Mouse (Mus musculus): ENCODE results near the gene Slc7a5.
A peak's percentile ranks its signal among the peaks of the same experiment; 100 is the strongest.

Gene Slc7a5

DNA sequence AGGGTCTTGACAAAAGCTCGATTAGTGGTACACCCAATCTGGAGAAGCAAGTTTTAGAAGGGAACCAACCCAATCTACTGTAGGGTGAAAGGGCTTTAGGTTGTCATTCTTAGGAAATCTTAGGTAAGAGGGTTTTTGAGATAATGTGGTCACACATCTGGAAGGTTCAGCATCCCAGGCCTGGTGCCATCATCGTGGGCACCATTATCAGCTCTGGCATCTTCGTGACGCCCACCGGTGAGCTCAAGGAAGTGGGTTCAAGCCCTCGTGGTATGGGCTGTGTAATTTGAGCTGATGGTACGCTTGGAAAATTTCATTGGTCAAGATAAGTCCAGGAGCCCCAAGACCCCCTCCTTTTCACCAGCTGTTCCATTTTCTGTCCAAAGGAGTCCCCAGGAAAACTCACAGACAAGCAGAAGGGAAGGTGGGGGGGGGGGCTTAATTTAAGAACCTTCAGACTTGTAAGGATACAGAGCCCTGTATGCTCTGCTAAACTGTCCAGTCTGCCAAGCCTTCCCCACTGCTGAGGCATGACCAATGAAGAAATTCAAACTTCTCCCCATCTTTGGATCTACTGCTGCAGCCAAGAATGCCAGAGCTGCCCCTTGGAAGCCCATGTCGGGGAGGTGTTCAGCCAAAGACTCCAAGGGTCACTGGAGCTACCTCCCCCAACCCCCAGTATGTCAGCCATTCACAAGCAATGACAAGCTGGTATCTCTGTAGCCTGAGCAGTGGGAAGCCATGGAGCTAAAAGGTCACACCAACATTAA, 1.1 kb upstream of the Slc7a5 start:
- DNase-seq (ENCODE audit: low spot score in 2 of 2), result no peak

GRCm38 (mm10) chr8:121906542-121907512, 667 bp downstream of the Slc7a5 start:
- peak in 1 of 2 experiments; percentile 38 for DNase-seq (ENCODE audit: low spot score in 2 of 2)

DNA sequence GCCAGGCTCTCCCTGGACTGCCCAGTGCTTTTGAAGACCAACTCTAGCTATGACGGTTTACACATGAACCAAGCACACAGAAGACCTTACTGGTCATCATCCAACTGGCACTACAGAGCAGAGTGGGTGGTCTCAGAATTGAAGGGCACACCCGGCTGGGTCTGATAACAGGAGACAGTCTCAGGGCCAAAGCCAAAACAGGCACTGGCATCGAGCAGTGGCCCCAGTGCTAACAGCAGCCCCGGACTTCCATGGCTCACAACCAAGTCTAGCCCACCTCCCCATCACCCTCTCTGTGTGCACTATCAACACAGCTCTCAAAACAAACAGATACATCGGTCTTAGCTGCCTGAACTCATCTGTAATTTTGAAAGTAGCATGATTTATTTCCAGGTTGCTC, 1.6 kb downstream of the Slc7a5 start:
- no peak for DNase-seq (ENCODE audit: low spot score in 2 of 2)

- no peak for DNase-seq (ENCODE audit: low spot score in 2 of 2)
Observed at GRCm38 (mm10) chr8:121905420-121905819, 2.1 kb downstream of the Slc7a5 start.

DNA sequence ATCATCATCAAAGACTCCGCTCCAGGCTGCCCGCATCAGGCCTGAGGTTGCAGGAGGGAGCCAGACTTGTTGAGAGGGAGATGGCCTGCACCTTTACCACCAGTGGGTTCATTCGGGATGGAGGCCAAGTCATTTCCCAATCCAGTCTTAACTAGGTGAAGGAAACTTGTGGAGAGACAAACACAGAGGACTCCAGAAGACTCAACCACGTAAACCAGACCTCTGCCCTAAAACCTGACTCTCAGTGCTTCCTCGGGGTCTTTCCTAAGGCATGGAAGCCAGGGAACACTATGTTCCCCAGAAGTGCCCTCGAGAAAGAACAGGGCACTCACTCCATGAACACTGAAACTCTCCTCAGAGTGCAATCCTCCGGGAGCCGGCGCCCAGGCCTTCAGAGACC, 2.5 kb downstream of the Slc7a5 start:
- no peak for DNase-seq (ENCODE audit: low spot score in 2 of 2)

DNA sequence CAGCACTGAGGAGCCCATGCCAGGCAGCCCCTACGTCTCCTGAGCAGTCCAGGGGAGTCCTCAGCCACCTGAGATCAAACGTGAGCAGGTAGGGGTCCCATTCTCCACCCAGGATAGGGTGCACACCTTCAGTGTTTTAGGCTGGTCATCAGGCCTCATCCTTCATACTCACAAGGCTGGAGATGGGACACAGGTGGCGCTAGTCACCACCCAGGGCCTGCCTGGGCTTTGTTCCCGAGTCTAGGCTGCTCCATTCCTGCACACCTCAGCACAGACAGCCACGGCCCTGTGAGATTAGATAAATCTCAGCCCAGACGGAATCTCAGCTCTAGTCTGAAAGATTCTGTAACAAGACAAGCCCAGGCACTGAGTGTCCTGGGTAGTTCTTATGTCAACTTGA, 3.5 kb downstream of the Slc7a5 start:
- no peak for DNase-seq (ENCODE audit: low spot score in 2 of 2)

DNA sequence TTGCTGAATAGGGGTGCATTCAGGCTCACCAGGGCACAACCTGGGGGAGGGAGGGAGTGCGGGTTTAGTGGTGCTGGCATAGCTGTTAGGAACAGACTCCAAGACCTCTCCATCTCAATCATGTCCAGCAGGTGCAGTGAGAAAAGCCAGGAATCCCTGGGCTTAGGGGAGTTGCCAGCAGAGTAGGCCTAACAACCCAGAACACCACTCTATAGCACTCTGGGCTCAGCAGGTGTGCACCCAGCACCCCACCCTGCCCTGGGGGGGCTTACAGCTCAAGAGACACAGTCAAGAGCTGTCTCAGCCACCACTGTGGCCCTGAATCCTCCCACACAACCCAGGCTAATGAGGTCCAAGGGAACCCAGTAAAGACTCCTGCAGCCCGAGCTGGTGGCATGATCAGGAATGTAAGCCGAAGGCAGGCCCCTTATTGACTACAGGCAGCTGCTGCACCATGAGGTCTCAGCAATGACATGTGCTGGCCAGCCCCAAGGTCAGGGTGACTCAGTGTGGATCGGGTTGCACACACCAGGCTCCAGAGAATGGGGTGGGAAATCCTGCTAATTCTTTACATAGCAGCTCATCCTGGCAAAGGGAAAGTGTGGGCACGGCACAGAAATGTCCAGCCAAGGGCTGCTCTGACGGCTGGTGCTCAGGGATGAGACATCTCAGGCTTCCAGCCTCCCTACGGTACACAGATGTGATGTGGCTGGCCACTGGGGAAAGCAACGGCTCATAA, 5.8 kb downstream of the Slc7a5 start:
- DNase-seq (ENCODE audit: low spot score in 2 of 2), result peak in 1 of 2 experiments; percentile 31

DNA sequence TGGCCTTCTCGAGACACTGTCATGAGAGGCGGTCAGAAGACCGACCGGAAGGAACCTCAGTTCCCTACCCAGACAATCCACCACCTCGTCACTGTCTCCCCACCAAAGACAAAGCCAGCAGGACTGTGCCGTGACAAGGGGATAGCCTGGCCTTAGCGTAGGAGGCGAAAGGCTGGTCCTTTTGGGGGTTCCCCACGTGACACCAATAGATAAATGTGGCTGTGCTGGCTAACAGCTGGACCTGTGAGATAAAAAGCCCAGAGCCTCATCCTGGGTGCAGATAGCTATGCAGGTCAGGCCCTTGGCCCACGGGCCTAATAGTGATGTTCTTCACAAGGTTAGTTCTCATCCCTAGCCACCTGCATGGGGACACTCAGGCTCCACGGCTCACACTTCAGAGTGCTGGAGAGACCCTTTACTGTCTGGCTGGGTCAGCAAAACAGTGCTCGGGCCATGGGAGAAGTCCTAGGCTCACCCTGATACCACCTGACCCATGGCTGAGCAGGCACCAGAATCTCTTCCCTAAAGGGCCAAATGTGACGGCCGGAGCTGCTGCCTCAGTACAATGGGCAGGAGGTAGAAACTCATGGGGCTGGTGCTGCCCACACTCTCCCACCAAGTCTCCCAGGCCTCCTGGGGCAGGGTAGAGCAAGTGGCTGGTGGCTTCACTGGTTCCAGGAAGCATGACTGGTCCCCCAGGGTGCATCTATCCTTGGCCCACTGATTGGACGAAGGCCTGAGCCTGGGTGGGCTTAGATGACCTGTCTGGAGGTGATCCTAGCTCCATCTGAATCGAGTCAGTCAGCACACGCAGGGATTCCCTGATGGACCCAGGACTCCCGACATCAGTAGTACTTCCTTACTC, 8.1 kb downstream of the Slc7a5 start:
- no peak for DNase-seq (ENCODE audit: low spot score in 2 of 2)

GRCm38 (mm10) chr8:121898401-121898931, 9.0 kb downstream of the Slc7a5 start:
- peak; percentile 46 to 86 for DNase-seq (ENCODE audit: low spot score in 2 of 2)

DNA sequence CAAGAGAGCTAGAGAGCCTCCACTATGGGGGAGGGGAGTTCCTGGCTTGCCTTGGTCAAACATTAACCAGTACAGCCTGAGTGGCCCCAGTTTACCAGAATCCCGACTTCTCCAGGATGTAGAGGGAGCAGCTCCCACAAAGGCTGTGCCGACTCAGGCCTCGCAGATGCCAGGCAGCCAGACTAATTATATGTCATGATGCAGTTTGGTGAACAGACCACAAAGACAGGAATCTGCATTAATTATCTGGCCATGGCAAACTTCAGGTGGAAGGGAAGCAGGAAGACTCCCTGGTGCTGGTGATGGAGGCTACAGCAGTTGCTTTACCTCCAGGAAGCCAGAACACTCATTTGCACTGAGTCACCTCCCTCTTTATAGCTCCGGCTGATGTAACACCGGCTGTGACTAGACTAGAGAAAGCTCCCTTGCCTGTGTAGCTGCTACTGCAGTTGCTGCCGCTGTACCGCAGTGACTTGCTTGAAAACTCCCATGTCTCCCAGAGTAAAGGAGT, 9.6 kb downstream of the Slc7a5 start:
- DNase-seq (ENCODE audit: low spot score in 2 of 2), result peak in 1 of 2 experiments; percentile 20

DNA sequence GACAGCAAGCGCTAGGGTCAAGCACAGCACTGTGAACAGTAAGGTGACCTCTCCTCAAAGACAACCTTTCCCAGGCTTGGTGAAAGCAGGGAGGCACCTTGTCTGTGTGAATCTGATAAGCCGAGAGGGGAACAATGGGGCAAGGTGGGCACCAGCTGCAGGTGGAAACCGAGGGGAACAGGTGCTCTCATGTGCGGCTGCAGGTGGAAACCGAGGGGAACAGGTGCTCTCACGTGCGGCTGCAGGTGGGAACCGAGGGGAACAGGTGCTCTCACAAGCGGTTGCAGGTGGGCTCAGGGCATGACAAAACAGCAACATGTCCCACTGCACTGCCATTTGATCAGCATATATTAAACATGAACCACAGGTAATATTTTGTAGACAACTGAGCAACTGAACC, 10.3 kb downstream of the Slc7a5 start:
- no peak for DNase-seq (ENCODE audit: low spot score in 2 of 2)

DNA sequence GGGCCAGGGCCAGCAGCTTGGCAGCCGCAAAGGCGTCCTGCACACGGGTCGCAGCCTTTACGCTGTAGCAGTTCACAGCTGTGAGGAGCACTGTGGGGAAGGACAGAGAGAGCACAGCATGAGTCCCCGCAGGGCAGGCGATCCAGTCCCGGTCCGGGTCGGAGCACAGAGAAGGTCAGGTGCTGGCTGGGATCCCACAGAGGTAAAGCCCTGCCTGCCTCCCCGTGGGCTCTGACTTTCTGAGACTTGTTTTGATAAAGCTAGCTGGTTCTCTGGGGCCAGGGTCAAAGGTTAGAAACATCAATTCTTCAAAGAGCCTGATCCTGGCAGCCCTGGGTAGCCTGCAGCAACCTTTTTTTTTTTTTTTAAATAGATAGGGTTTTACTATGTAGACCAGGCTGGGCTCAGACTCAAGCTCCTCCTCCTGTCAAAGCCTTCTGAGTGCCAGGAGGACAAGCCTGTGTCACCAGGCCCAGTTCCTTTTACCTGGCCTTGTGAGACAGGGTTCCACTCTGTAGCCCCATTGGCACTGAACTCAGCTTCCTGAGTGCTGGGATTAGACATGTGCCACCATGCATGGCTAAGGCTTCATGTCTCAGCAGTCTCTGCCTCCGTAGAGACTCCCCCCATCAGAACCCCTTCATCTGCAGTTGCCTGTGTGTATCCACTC, 10.9 kb downstream of the Slc7a5 start:
- DNase-seq (ENCODE audit: low spot score in 2 of 2), result no peak

GRCm38 (mm10) chr8:121895910-121896309, 11.6 kb downstream of the Slc7a5 start:
- DNase-seq (ENCODE audit: low spot score in 2 of 2), result no peak

- no peak for DNase-seq (ENCODE audit: low spot score in 2 of 2)
Observed at GRCm38 (mm10) chr8:121892875-121893274, 14.6 kb downstream of the Slc7a5 start.

DNA sequence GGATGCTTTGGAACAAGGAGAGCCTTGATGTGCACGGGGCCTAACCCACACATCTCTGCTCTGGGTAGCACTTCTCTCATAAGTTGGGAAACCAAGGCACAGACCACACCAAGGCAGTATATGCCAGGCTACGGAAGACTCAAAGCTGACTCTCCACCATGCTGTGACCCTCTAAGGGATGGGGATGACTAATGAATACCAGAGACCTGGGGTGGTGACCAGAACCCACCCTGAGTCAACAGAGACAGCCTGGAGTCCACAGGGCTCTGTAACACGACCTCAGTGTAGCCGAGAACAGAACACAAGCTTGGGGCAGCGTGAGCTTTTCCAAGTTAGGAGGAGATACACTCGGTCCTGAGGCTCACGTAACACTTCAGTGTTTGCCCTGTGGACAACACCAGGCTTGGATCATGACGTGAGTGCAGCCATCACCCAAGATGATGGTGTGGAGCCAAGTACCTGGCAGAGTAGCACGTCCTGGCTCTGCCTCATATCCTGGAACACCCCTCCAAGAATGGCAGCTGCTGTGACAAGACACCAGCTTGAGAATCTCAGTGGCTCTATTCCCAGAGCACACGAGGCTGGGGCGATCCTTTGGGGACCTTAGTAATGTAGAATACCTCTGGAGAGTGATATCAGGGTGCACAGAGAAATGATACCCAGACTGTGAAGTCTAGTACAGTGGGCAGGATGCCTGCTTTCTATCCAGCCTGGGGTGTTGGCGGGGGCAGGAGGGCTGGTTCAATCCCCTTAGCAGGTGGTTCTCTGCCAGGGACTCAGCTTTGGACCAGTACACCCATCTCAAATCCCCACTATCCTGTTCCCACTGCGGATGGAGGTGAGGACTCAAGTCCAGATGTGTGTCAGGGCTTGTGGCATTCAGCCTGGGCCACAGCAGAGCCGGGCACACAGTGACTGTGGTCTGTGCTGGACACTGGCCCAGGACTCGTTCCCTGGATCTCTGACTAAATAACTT, 17.4 kb downstream of the Slc7a5 start:
- DNase-seq (ENCODE audit: low spot score in 2 of 2), result no peak

- no peak for DNase-seq (ENCODE audit: low spot score in 2 of 2)
Observed at GRCm38 (mm10) chr8:121889317-121889716, 18.2 kb downstream of the Slc7a5 start.

DNA sequence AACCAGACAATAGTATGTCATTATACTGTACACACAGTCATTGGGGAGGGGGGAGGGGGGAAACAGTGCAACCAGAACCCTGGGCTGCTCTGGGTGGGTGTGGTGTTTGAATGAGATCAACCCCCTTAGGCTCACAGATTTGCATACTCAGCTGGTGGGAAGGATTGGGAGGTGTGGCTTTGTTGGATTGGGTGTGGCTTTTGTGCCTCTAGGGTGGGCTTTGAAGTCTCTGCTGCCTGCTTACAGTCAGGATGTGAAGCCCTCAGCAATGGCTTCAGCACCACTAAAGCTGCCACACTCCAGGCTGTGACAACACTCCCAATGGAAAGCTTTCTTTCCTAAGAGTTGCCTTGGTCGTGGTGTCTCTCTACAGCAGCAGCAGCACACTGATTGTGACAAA, 19.9 kb downstream of the Slc7a5 start:
- no peak for DNase-seq (ENCODE audit: low spot score in 2 of 2)

GRCm38 (mm10) chr8:121885433-121885832, 22.1 kb downstream of the Slc7a5 start:
- no peak for DNase-seq (ENCODE audit: low spot score in 2 of 2)

GRCm38 (mm10) chr8:121885001-121885400, 22.5 kb downstream of the Slc7a5 start:
- DNase-seq (ENCODE audit: low spot score in 2 of 2), result no peak
